Mouse (Mus musculus) cerebral cortex, adult 2 months (tissue): Measurements from ENCODE around the gene Rtn2.

Experiments
- WGBS: fragments of 180-500 bp; shearing (Covaris S2); methylation state at CpG from one replicate; pipeline ENCODE4 v1.1.7; 2018; 5-methylcytosine and 5-hydroxymethylcytosine counted together

Gene Rtn2

GRCm38 (mm10) chr7:19268993-19269681 is 13.3 kb upstream of the Rtn2 start:
- 59% methylated on average over 10 of the region's 10 CpGs for WGBS

GRCm38 (mm10) chr7:19269721-19270441 is 12.5 kb upstream of the Rtn2 start:
- 3% methylated on average over 19 of the region's 19 CpGs for WGBS

- under 1% methylated on average over 19 of the region's 21 CpGs for WGBS
Observed at GRCm38 (mm10) chr7:19270509-19271237, 11.8 kb upstream of the Rtn2 start.

GRCm38 (mm10) chr7:19271238-19272172 is 10.9 kb upstream of the Rtn2 start, which contains the start of gene Vasp:
TSS of gene Vasp (minus strand) at chr7:19271817.
- under 1% methylated on average over 60 of the region's 62 CpGs for WGBS

- WGBS = 1% methylated on average over 36 of the region's 36 CpGs
Observed at GRCm38 (mm10) chr7:19272173-19272764, 10.2 kb upstream of the Rtn2 start.

- 65% methylated on average over 4 of the region's 4 CpGs for WGBS
Observed at GRCm38 (mm10) chr7:19276253-19276652, 6.2 kb upstream of the Rtn2 start.

GRCm38 (mm10) chr7:19279052-19279451 is 3.4 kb upstream of the Rtn2 start:
- 9% methylated on average over 34 of the region's 34 CpGs for WGBS

GRCm38 (mm10) chr7:19279581-19280114 is 2.8 kb upstream of the Rtn2 start, which contains the start of gene Ppm1n:
TSS of gene Ppm1n (minus strand) at chr7:19280064.
- WGBS = 4% methylated on average over 46 of the region's 46 CpGs

- 24% methylated on average over 6 of the region's 6 CpGs for WGBS
Observed at GRCm38 (mm10) chr7:19281680-19282304, 632 bp upstream of the Rtn2 start.

GRCm38 (mm10) chr7:19282791-19283405 is 474 bp downstream of the Rtn2 start:
- WGBS = 1% methylated on average over 35 of the region's 35 CpGs

- 19% methylated on average over 14 of the region's 14 CpGs for WGBS
Observed at GRCm38 (mm10) chr7:19283406-19283804, 981 bp downstream of the Rtn2 start.

GRCm38 (mm10) chr7:19284763-19285162 is 2.3 kb downstream of the Rtn2 start:
- 35% methylated on average over 4 of the region's 4 CpGs for whole genome bisulfite sequencing

GRCm38 (mm10) chr7:19290969-19291596 is 8.7 kb downstream of the Rtn2 start:
- 18% methylated on average over 20 of the region's 20 CpGs for WGBS

- 17% methylated on average over 21 of the region's 22 CpGs for WGBS
Observed at GRCm38 (mm10) chr7:19295503-19296185, 13.2 kb downstream of the Rtn2 start.

GRCm38 (mm10) chr7:19297034-19297433 is 14.6 kb downstream of the Rtn2 start:
- whole genome bisulfite sequencing = 85% methylated on average over 6 of the region's 6 CpGs

GRCm38 (mm10) chr7:19297794-19298193 is 15.4 kb downstream of the Rtn2 start:
- WGBS = 87% methylated on average over 5 of the region's 5 CpGs

GRCm38 (mm10) chr7:19299194-19299593 is 16.8 kb downstream of the Rtn2 start:
- WGBS = 23% methylated on average over 3 of the region's 3 CpGs
